Mouse (Mus musculus): Measurements from ENCODE around the gene Srrd. TPM values are rescaled to one million over a fixed set of nuclear protein-coding genes. Genes with fewer than 3 reads are reported as not detected.

The Srrd gene
- polyA plus RNA-seq, 1 experiment from 2014 or later: 56.0 TPM

- DNase-seq (ENCODE audit: low spot score) (no peak), ATAC-seq (ENCODE audit: insufficient number of reproducible peaks, low FRiP score, low TSS enrichment, low read depth) (no peak)
- no peaks in the 10 kb centered on the region for H3K9me3 ChIP-seq (ENCODE audit: control insufficient read depth, low read length)
- no peaks in the 10 kb centered on the region for H3K4me1 ChIP-seq (ENCODE audit: control insufficient read depth, insufficient read depth, low read length)
- no peaks in the 10 kb centered on the region for H3K36me3 ChIP-seq (ENCODE audit: control insufficient read depth, insufficient read depth, low read length)
- no peak overlapping the region for H3K9ac ChIP-seq (ENCODE audit: low read length)
- no peaks in the 10 kb centered on the region for H3K27me3 ChIP-seq (ENCODE audit: control insufficient read depth, insufficient read depth, low read length)
- WGBS: 55% methylated on average over 5 of the region's 5 CpGs
- H3K27ac ChIP-seq (replicated peaks; ENCODE audit: low read depth, low read length): no peak overlapping the region
- H3K4me2 ChIP-seq (ENCODE audit: low read depth, severe bottlenecking): no peak overlapping the region
- H3K4me3 ChIP-seq (ENCODE audit: low read depth, low read length): no peak overlapping the region
Observed at GRCm38 (mm10) chr5:112317328-112317727, 25.5 kb downstream of the Srrd start.

GRCm38 (mm10) chr5:112316468-112316867 lies 26.4 kb downstream of the Srrd start:
- Histone ChIP-seq H3K27ac (replicated peaks; ENCODE audit: low read depth, low read length) (no peak overlapping the region), H3K36me3 (ENCODE audit: control insufficient read depth, insufficient read depth, low read length) (no peaks in the 10 kb centered on the region), H3K4me1 (ENCODE audit: control insufficient read depth, insufficient read depth, low read length) (no peaks in the 10 kb centered on the region), H3K4me2 (ENCODE audit: low read depth, severe bottlenecking) (no peak overlapping the region), H3K9me3 (ENCODE audit: control insufficient read depth, low read length) (no peaks in the 10 kb centered on the region), H3K27me3 (ENCODE audit: control insufficient read depth, insufficient read depth, low read length) (no peaks in the 10 kb centered on the region), H3K9ac (ENCODE audit: low read length) (no peak overlapping the region), H3K4me3 (ENCODE audit: low read depth, low read length) (no peak overlapping the region)
- no peak for DNase-seq (ENCODE audit: low spot score)
- WGBS: 82% methylated on average over 5 of the region's 5 CpGs
- no peak for ATAC-seq (ENCODE audit: insufficient number of reproducible peaks, low FRiP score, low TSS enrichment, low read depth)

GRCm38 (mm10) chr5:112313222-112313885 lies 29.5 kb downstream of the Srrd start:
- Histone ChIP-seq H3K9ac (ENCODE audit: low read length) (no peak overlapping the region), H3K27me3 (ENCODE audit: control insufficient read depth, insufficient read depth, low read length) (no peaks in the 10 kb centered on the region), H3K27ac (replicated peaks; ENCODE audit: low read depth, low read length) (no peak overlapping the region), H3K4me2 (ENCODE audit: low read depth, severe bottlenecking) (no peak overlapping the region), H3K4me1 (ENCODE audit: control insufficient read depth, insufficient read depth, low read length) (no peaks in the 10 kb centered on the region), H3K4me3 (ENCODE audit: low read depth, low read length) (no peak overlapping the region), H3K9me3 (ENCODE audit: control insufficient read depth, low read length) (no peaks in the 10 kb centered on the region), H3K36me3 (ENCODE audit: control insufficient read depth, insufficient read depth, low read length) (peaks cover 4% of the 10 kb centered on the region)
- no peak for DNase-seq (ENCODE audit: low spot score)
- ATAC-seq (ENCODE audit: insufficient number of reproducible peaks, low FRiP score, low TSS enrichment, low read depth): no peak
- WGBS: 88% methylated on average over 11 of the region's 11 CpGs

- no peak overlapping the region for H3K9ac ChIP-seq (ENCODE audit: low read length)
- WGBS: 77% methylated on average over 5 of the region's 5 CpGs
- peaks cover 14% of the 10 kb centered on the region for H3K36me3 ChIP-seq (ENCODE audit: control insufficient read depth, insufficient read depth, low read length)
- H3K27ac ChIP-seq (replicated peaks; ENCODE audit: low read depth, low read length): no peak overlapping the region
- H3K27me3 ChIP-seq (ENCODE audit: control insufficient read depth, insufficient read depth, low read length): no peaks in the 10 kb centered on the region
- H3K4me3 ChIP-seq (ENCODE audit: low read depth, low read length): no peak overlapping the region
- H3K4me1 ChIP-seq (ENCODE audit: control insufficient read depth, insufficient read depth, low read length): no peaks in the 10 kb centered on the region
- no peaks in the 10 kb centered on the region for H3K9me3 ChIP-seq (ENCODE audit: control insufficient read depth, low read length)
- no peak for ATAC-seq (ENCODE audit: insufficient number of reproducible peaks, low FRiP score, low TSS enrichment, low read depth)
- DNase-seq (ENCODE audit: low spot score): no peak
- no peak overlapping the region for H3K4me2 ChIP-seq (ENCODE audit: low read depth, severe bottlenecking)
Observed at GRCm38 (mm10) chr5:112305842-112306241, 37.0 kb downstream of the Srrd start.

GRCm38 (mm10) chr5:112302310-112302709 lies 40.5 kb downstream of the Srrd start:
- H3K4me2 ChIP-seq (ENCODE audit: low read depth, severe bottlenecking): no peak overlapping the region
- no peaks in the 10 kb centered on the region for H3K4me1 ChIP-seq (ENCODE audit: control insufficient read depth, insufficient read depth, low read length)
- no peaks in the 10 kb centered on the region for H3K27me3 ChIP-seq (ENCODE audit: control insufficient read depth, insufficient read depth, low read length)
- no peaks in the 10 kb centered on the region for H3K9me3 ChIP-seq (ENCODE audit: control insufficient read depth, low read length)
- DNase-seq (ENCODE audit: low spot score) (no peak), ATAC-seq (ENCODE audit: insufficient number of reproducible peaks, low FRiP score, low TSS enrichment, low read depth) (no peak)
- H3K4me3 ChIP-seq (ENCODE audit: low read depth, low read length): no peak overlapping the region
- H3K9ac ChIP-seq (ENCODE audit: low read length): no peak overlapping the region
- WGBS: 92% methylated on average over 5 of the region's 5 CpGs
- peaks cover 1% of the 10 kb centered on the region; the same call in 1 of the 2 replicates for H3K36me3 ChIP-seq (ENCODE audit: control insufficient read depth, insufficient read depth, low read length)
- H3K27ac ChIP-seq (replicated peaks; ENCODE audit: low read depth, low read length): no peak overlapping the region

- no peak for ATAC-seq (ENCODE audit: insufficient number of reproducible peaks, low FRiP score, low TSS enrichment, low read depth)
- no peaks in the 10 kb centered on the region for H3K36me3 ChIP-seq (ENCODE audit: control insufficient read depth, insufficient read depth, low read length)
- H3K4me3 ChIP-seq (ENCODE audit: low read depth, low read length): no peak overlapping the region
- H3K4me1 ChIP-seq (ENCODE audit: control insufficient read depth, insufficient read depth, low read length): no peaks in the 10 kb centered on the region
- H3K9me3 ChIP-seq (ENCODE audit: control insufficient read depth, low read length): no peaks in the 10 kb centered on the region
- no peak overlapping the region for H3K9ac ChIP-seq (ENCODE audit: low read length)
- H3K27me3 ChIP-seq (ENCODE audit: control insufficient read depth, insufficient read depth, low read length): no peaks in the 10 kb centered on the region
- 89% methylated on average over 4 of the region's 4 CpGs for WGBS
- H3K4me2 ChIP-seq (ENCODE audit: low read depth, severe bottlenecking): no peak overlapping the region
- no peak overlapping the region for H3K27ac ChIP-seq (replicated peaks; ENCODE audit: low read depth, low read length)
- DNase-seq (ENCODE audit: low spot score): no peak
Observed at GRCm38 (mm10) chr5:112301694-112302093, 41.1 kb downstream of the Srrd start.

- Histone ChIP-seq H3K27ac (replicated peaks; ENCODE audit: low read depth, low read length) (no peak overlapping the region), H3K9me3 (ENCODE audit: control insufficient read depth, low read length) (no peaks in the 10 kb centered on the region), H3K27me3 (ENCODE audit: control insufficient read depth, insufficient read depth, low read length) (no peaks in the 10 kb centered on the region), H3K36me3 (ENCODE audit: control insufficient read depth, insufficient read depth, low read length) (no peaks in the 10 kb centered on the region), H3K9ac (ENCODE audit: low read length) (no peak overlapping the region), H3K4me2 (ENCODE audit: low read depth, severe bottlenecking) (no peak overlapping the region), H3K4me1 (ENCODE audit: control insufficient read depth, insufficient read depth, low read length) (no peaks in the 10 kb centered on the region), H3K4me3 (ENCODE audit: low read depth, low read length) (no peak overlapping the region)
- no peak for ATAC-seq (ENCODE audit: insufficient number of reproducible peaks, low FRiP score, low TSS enrichment, low read depth)
- DNase-seq (ENCODE audit: low spot score): no peak
- 85% methylated on average over 6 of the region's 6 CpGs for WGBS
Observed at GRCm38 (mm10) chr5:112300721-112301308, 42.0 kb downstream of the Srrd start.

- Histone ChIP-seq H3K9me3 (ENCODE audit: control insufficient read depth, low read length) (no peaks in the 10 kb centered on the region), H3K4me1 (ENCODE audit: control insufficient read depth, insufficient read depth, low read length) (no peaks in the 10 kb centered on the region), H3K4me2 (ENCODE audit: low read depth, severe bottlenecking) (no peak overlapping the region), H3K9ac (ENCODE audit: low read length) (no peak overlapping the region), H3K27ac (replicated peaks; ENCODE audit: low read depth, low read length) (no peak overlapping the region), H3K36me3 (ENCODE audit: control insufficient read depth, insufficient read depth, low read length) (no peaks in the 10 kb centered on the region), H3K27me3 (ENCODE audit: control insufficient read depth, insufficient read depth, low read length) (no peaks in the 10 kb centered on the region), H3K4me3 (ENCODE audit: low read depth, low read length) (no peak overlapping the region)
- DNase-seq (ENCODE audit: low spot score): no peak
- 83% methylated on average over 2 of the region's 2 CpGs for WGBS
- ATAC-seq (ENCODE audit: insufficient number of reproducible peaks, low FRiP score, low TSS enrichment, low read depth): no peak
Observed at GRCm38 (mm10) chr5:112300112-112300511, 42.7 kb downstream of the Srrd start.

- no peaks in the 10 kb centered on the region for H3K4me1 ChIP-seq (ENCODE audit: control insufficient read depth, insufficient read depth, low read length)
- no peaks in the 10 kb centered on the region for H3K36me3 ChIP-seq (ENCODE audit: control insufficient read depth, insufficient read depth, low read length)
- no peak overlapping the region for H3K4me2 ChIP-seq (ENCODE audit: low read depth, severe bottlenecking)
- H3K27me3 ChIP-seq (ENCODE audit: control insufficient read depth, insufficient read depth, low read length): no peaks in the 10 kb centered on the region
- no peaks in the 10 kb centered on the region for H3K9me3 ChIP-seq (ENCODE audit: control insufficient read depth, low read length)
- no peak for ATAC-seq (ENCODE audit: insufficient number of reproducible peaks, low FRiP score, low TSS enrichment, low read depth)
- DNase-seq (ENCODE audit: low spot score): no peak
- H3K4me3 ChIP-seq (ENCODE audit: low read depth, low read length): no peak overlapping the region
- H3K9ac ChIP-seq (ENCODE audit: low read length): no peak overlapping the region
- H3K27ac ChIP-seq (replicated peaks; ENCODE audit: low read depth, low read length): no peak overlapping the region
- WGBS: 84% methylated on average over 4 of the region's 4 CpGs
Observed at GRCm38 (mm10) chr5:112299399-112299798, 43.4 kb downstream of the Srrd start.
